Mouse (Mus musculus) effector memory CD4-positive, alpha-beta T cell, adult 7 months (primary cell): Measurements from ENCODE around the gene Ubd. TPM values are rescaled to one million over a fixed set of nuclear protein-coding genes. Genes with fewer than 3 reads are reported as not detected.

ENCODE experiments used
- polyA plus RNA-seq: library from polyadenylated mRNA; unstranded; fragments of 100-300 nt; shearing (Covaris generic); gene quantifications from one replicate; pipeline ENCODE4 v1.2.1, GENCODE M21; 2017

Ubd gene
- not detected for polyA plus RNA-seq

DNA sequence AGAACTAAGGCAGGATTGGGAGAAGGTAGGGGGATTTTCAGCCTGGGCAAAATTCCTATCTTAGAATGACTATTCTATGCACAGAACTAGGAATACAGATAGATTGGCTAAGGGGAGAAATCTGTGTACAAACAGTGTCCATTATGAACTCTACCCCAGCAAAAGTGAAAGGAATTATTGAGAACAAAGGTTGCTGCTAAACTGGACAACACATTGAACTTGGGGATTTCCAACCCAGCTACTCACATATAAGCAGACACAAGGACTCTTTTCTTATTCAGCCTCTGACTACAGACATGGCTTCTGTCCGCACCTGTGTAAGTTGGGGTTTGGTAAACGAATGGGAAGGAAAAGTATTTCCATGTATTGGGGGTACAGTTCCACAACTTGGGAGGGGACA lies at the start of gene Ubd:
Ubd (plus strand) TSS at position 237 of the 400 bp plus-strand sequence.

DNA sequence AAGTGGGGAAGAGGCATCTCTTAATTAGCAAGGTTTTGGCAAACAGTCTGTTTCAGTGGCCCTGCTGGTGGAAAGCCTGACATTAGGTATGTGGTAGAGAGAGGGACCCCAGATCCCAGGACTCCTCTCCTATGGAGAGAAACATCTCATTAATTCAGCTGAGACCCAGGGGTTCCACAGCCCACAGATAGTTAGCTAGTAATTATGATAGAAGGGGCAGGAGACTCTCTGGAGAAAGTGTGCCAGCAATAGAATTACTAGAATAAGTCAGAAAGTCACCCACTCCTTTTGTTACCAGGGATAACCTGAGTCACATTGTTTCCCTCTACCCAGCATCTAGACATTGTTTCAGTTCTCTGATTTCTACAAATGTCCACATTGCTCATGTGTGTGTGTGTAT lies 32.3 kb upstream of the Ubd start, which contains the start of gene Olfr93:
Olfr93 (minus strand) TSS at position 101 of the 400 bp plus-strand sequence.

DNA sequence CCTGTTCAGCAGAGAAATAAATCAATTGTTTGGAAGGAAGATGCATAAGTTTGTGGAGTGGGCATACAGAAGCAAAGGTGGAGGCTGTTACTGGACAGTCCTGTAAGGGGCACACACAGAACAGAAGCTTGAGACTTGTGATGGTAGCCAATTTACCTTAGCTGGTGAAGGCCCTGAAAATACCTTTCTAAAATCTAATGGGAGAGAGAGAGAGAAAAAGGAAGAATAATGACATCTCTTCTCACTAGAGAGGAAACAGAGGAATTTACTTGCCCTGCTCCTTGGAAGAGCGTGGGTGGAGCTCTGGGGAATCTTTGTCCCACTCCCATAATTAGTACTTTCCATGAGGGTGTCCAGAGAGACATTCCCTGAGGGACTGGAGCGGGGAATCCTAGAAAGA lies 7.2 kb downstream of the Ubd start, which contains the start of gene Olfr94:
Olfr94 (minus strand) TSS at position 101 of the 400 bp plus-strand sequence.

DNA sequence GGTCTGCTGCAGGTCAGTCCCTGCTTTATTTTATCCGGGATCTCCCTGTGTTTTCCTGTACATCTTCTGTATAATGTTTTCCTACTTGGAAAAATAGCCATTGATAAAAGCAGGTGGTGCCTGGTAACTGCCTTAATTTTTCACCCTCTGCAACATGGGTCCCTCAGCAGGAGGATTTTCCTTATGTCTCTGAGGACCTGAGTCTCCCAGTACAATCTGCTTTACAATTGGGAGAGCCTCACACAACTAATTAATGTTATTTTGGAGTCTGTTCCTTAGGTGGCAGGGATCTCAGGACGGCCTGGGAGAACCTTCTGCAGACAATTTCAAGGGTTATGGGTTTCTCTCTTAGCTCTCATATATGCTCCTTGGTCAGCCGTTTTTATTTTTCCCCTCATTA lies 19.3 kb downstream of the Ubd start, which contains the start of gene Olfr95:
Olfr95 (minus strand) TSS at position 101 of the 400 bp plus-strand sequence.

GRCm38 (mm10) chr17:37219846-37220245 lies 26.2 kb downstream of the Ubd start, which contains the start of gene Olfr96:
Gene Olfr96 (plus strand): TSS chr17:37220146.

DNA sequence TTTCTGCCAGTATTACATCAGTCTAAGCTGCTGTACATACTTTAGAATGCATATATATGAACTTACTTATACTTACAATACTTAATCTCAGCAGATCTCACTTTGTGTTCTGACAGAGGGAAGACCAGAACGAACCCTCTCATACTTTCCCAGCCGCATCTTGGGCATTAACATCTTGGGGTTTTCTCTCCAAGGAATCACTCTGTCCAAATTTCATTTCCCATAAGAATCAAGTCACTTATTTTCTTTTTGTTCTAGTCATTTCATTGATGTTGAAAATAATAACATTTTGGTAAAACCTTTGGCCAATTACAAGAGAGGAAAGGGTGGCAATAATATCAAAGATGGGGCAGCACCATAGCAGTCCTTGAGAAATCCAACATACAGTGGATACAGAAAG lies 43.5 kb downstream of the Ubd start, which contains the start of gene Olfr97:
Olfr97 (minus strand) TSS at position 101 of the 400 bp plus-strand sequence.

Other genes with a start within 250 kb of the Ubd start
- gene Ppp1r11, start 242.2 kb upstream of the Ubd start, polyA plus RNA-seq = 312 TPM
- 146 TPM for gene Znrd1, start 235.3 kb upstream of the Ubd start, polyA plus RNA-seq
- gene Znrd1as, start 235.3 kb upstream of the Ubd start, polyA plus RNA-seq = 2.4 TPM
- not detected for gene 2410137M14Rik, start 212.7 kb upstream of the Ubd start, polyA plus RNA-seq
- gene H2-M5, start 204.4 kb upstream of the Ubd start, polyA plus RNA-seq = 0.21 TPM
- gene Zfp57, start 192.7 kb upstream of the Ubd start, polyA plus RNA-seq = not detected
- not detected for gene Mog, start 170.5 kb upstream of the Ubd start, polyA plus RNA-seq
- 12.6 TPM for gene Gabbr1, start 147.9 kb upstream of the Ubd start, polyA plus RNA-seq
- gene Olfr90, start 105.4 kb upstream of the Ubd start, polyA plus RNA-seq = 0.17 TPM
- gene Olfr91, start 95.6 kb upstream of the Ubd start, polyA plus RNA-seq = not detected
- gene Olfr92, start 73.8 kb upstream of the Ubd start, polyA plus RNA-seq = not detected
- not detected for gene Olfr93, start 32.4 kb upstream of the Ubd start, polyA plus RNA-seq
- gene Olfr94, start 7.1 kb downstream of the Ubd start, polyA plus RNA-seq = not detected
- 0.07 TPM for gene Olfr95, start 19.2 kb downstream of the Ubd start, polyA plus RNA-seq
- not detected for gene Olfr96, start 26.3 kb downstream of the Ubd start, polyA plus RNA-seq
- not detected for gene Olfr97, start 43.4 kb downstream of the Ubd start, polyA plus RNA-seq
- gene Olfr98, start 69.9 kb downstream of the Ubd start, polyA plus RNA-seq = not detected
- 97.7 TPM for gene H2-M3, start 76.3 kb downstream of the Ubd start, polyA plus RNA-seq
- 2.3 TPM for gene Olfr99, start 89.6 kb downstream of the Ubd start, polyA plus RNA-seq
- not detected for gene Olfr101, start 110.4 kb downstream of the Ubd start, polyA plus RNA-seq
- 0.40 TPM for gene Olfr102, start 123.2 kb downstream of the Ubd start, polyA plus RNA-seq
- not detected for gene Olfr103, start 145.8 kb downstream of the Ubd start, polyA plus RNA-seq
- gene Olfr104-ps, start 165.7 kb downstream of the Ubd start, polyA plus RNA-seq = not detected
- gene Olfr105-ps, start 185.1 kb downstream of the Ubd start, polyA plus RNA-seq = not detected
- gene Olfr106-ps, start 196.5 kb downstream of the Ubd start, polyA plus RNA-seq = not detected
- gene Olfr107, start 205.3 kb downstream of the Ubd start, polyA plus RNA-seq = not detected